Mouse (Mus musculus): ENCODE measurements at regions not wholly inside any gene's neighbourhood (a gene's known extent, or its start where the extent isn't known, plus 50 kb on each side); places are given as distances from the start of the nearest gene placed in this dataset.

GRCm38 (mm10) chr9:61705586-61706233 is 208.6 kb downstream of the Rplp1 start:
- Histone ChIP-seq H3K4me3 (ENCODE audit: low read depth, low read length) (no peak overlapping the region), H3K4me1 (ENCODE audit: control insufficient read depth, insufficient read depth, low read length) (peaks cover 14% of the 10 kb centered on the region), H3K9me3 (replicated peaks; ENCODE audit: control insufficient read depth, low read length) (no peaks in the 10 kb centered on the region), H3K27me3 (replicated peaks; ENCODE audit: control insufficient read depth, insufficient read depth, low read length) (no peaks in the 10 kb centered on the region), H3K27ac (ENCODE audit: low read depth, low read length) (no peak overlapping the region), H3K4me2 (ENCODE audit: low read length) (no peak overlapping the region), H3K9ac (ENCODE audit: low read length) (no peak overlapping the region), H3K36me3 (ENCODE audit: control insufficient read depth, insufficient read depth, low read length) (no peaks in the 10 kb centered on the region)
- 74% methylated on average over 5 of the region's 5 CpGs for WGBS
- ATAC-seq (peak; percentile 61; the same call in 1 of the 2 replicates), DNase-seq (ENCODE audit: low spot score) (peak; percentile 74)

- ATAC-seq, result peak; percentile 46; the same call in 1 of the 2 replicates
- peak; percentile 90 for DNase-seq (ENCODE audit: low spot score)
Observed at GRCm38 (mm10) chr9:61703301-61703700, 211.0 kb downstream of the Rplp1 start.

GRCm38 (mm10) chr9:61702280-61702966 is 211.9 kb downstream of the Rplp1 start:
- ATAC-seq, result no peak
- no peak overlapping the region for H3K4me2 ChIP-seq (ENCODE audit: low read length)
- no peak overlapping the region; the same call in 1 of the 2 replicates for H3K27ac ChIP-seq (ENCODE audit: low read depth, low read length)
- no peaks in the 10 kb centered on the region for H3K9me3 ChIP-seq (replicated peaks; ENCODE audit: control insufficient read depth, low read length)
- no peaks in the 10 kb centered on the region for H3K36me3 ChIP-seq (ENCODE audit: control insufficient read depth, insufficient read depth, low read length)
- WGBS, result 62% methylated on average over 22 of the region's 22 CpGs
- peak; percentile 19 for DNase-seq (ENCODE audit: low spot score)
- no peak overlapping the region for H3K9ac ChIP-seq (ENCODE audit: low read length)
- peaks cover 17% of the 10 kb centered on the region for H3K4me1 ChIP-seq (ENCODE audit: control insufficient read depth, insufficient read depth, low read length)
- H3K4me3 ChIP-seq (ENCODE audit: low read depth, low read length), result no peak overlapping the region
- no peaks in the 10 kb centered on the region for H3K27me3 ChIP-seq (replicated peaks; ENCODE audit: control insufficient read depth, insufficient read depth, low read length)

More at GRCm38 (mm10) chr9:61703301-61703700, 211.0 kb downstream of the Rplp1 start:
- no peaks in the 10 kb centered on the region for H3K9me3 ChIP-seq (replicated peaks; ENCODE audit: control insufficient read depth, low read length)
- H3K27me3 ChIP-seq (replicated peaks; ENCODE audit: control insufficient read depth, insufficient read depth, low read length), result no peaks in the 10 kb centered on the region
- no peak overlapping the region for H3K4me3 ChIP-seq (ENCODE audit: low read depth, low read length)
- no peak overlapping the region for H3K9ac ChIP-seq (ENCODE audit: low read length)
- H3K4me1 ChIP-seq (ENCODE audit: control insufficient read depth, insufficient read depth, low read length), result peaks cover 17% of the 10 kb centered on the region
- H3K4me2 ChIP-seq (ENCODE audit: low read length), result peak overlapping the region; percentile 3; the same call in 1 of the 2 replicates
- WGBS, result 17% methylated on average over 11 of the region's 11 CpGs
- H3K36me3 ChIP-seq (ENCODE audit: control insufficient read depth, insufficient read depth, low read length), result no peaks in the 10 kb centered on the region
- no peak overlapping the region for H3K27ac ChIP-seq (ENCODE audit: low read depth, low read length)

- Histone ChIP-seq H3K4me2 (ENCODE audit: low read length) (no peak overlapping the region), H3K27ac (ENCODE audit: low read depth, low read length) (no peak overlapping the region), H3K9ac (ENCODE audit: low read length) (no peak overlapping the region), H3K4me3 (ENCODE audit: low read depth, low read length) (no peak overlapping the region), H3K4me1 (ENCODE audit: control insufficient read depth, insufficient read depth, low read length) (peaks cover 19% of the 10 kb centered on the region), H3K36me3 (ENCODE audit: control insufficient read depth, insufficient read depth, low read length) (no peaks in the 10 kb centered on the region), H3K27me3 (replicated peaks; ENCODE audit: control insufficient read depth, insufficient read depth, low read length) (no peaks in the 10 kb centered on the region), H3K9me3 (replicated peaks; ENCODE audit: control insufficient read depth, low read length) (no peaks in the 10 kb centered on the region)
- WGBS, result 85% methylated on average over 6 of the region's 6 CpGs
- DNase-seq (ENCODE audit: low spot score) (no peak), ATAC-seq (no peak)
Observed at GRCm38 (mm10) chr9:61700576-61700975, 213.8 kb downstream of the Rplp1 start.

- peak; percentile 48 for DNase-seq (ENCODE audit: low spot score)
- Histone ChIP-seq H3K9me3 (replicated peaks; ENCODE audit: control insufficient read depth, low read length) (no peaks in the 10 kb centered on the region), H3K27me3 (replicated peaks; ENCODE audit: control insufficient read depth, insufficient read depth, low read length) (no peaks in the 10 kb centered on the region), H3K36me3 (ENCODE audit: control insufficient read depth, insufficient read depth, low read length) (no peaks in the 10 kb centered on the region), H3K4me1 (ENCODE audit: control insufficient read depth, insufficient read depth, low read length) (peaks cover 22% of the 10 kb centered on the region), H3K4me2 (ENCODE audit: low read length) (no peak overlapping the region), H3K9ac (ENCODE audit: low read length) (no peak overlapping the region), H3K27ac (ENCODE audit: low read depth, low read length) (no peak overlapping the region), H3K4me3 (ENCODE audit: low read depth, low read length) (no peak overlapping the region)
- 56% methylated on average over 5 of the region's 5 CpGs for WGBS
- no peak for ATAC-seq
Observed at GRCm38 (mm10) chr9:61699618-61700017, 214.7 kb downstream of the Rplp1 start.

- ATAC-seq, result peak; percentile 48; the same call in 1 of the 2 replicates
- Histone ChIP-seq H3K36me3 (ENCODE audit: control insufficient read depth, insufficient read depth, low read length) (no peaks in the 10 kb centered on the region), H3K4me3 (ENCODE audit: low read depth, low read length) (no peak overlapping the region), H3K9ac (ENCODE audit: low read length) (no peak overlapping the region), H3K4me2 (ENCODE audit: low read length) (no peak overlapping the region), H3K4me1 (ENCODE audit: control insufficient read depth, insufficient read depth, low read length) (peaks cover 15% of the 10 kb centered on the region), H3K27me3 (replicated peaks; ENCODE audit: control insufficient read depth, insufficient read depth, low read length) (no peaks in the 10 kb centered on the region), H3K27ac (ENCODE audit: low read depth, low read length) (no peak overlapping the region), H3K9me3 (replicated peaks; ENCODE audit: control insufficient read depth, low read length) (no peaks in the 10 kb centered on the region)
- WGBS, result 13% methylated on average over 11 of the region's 11 CpGs
- DNase-seq (ENCODE audit: low spot score), result peak; percentile 91
Observed at GRCm38 (mm10) chr9:61697959-61698358, 216.4 kb downstream of the Rplp1 start.

GRCm38 (mm10) chr9:61696831-61697230 is 217.5 kb downstream of the Rplp1 start:
- DNase-seq (ENCODE audit: low spot score), result no peak
- WGBS, result 94% methylated on average over 3 of the region's 3 CpGs

GRCm38 (mm10) chr9:61695821-61696220 is 218.5 kb downstream of the Rplp1 start:
- no peak for DNase-seq (ENCODE audit: low spot score)
- no peak overlapping the region for H3K27ac ChIP-seq (ENCODE audit: low read depth, low read length)
- 86% methylated on average over 2 of the region's 2 CpGs for WGBS

More at GRCm38 (mm10) chr9:61696831-61697230, 217.5 kb downstream of the Rplp1 start:
- H3K36me3 ChIP-seq (ENCODE audit: control insufficient read depth, insufficient read depth, low read length), result no peaks in the 10 kb centered on the region
- ATAC-seq, result no peak
- no peaks in the 10 kb centered on the region for H3K9me3 ChIP-seq (replicated peaks; ENCODE audit: control insufficient read depth, low read length)
- H3K27ac ChIP-seq (ENCODE audit: low read depth, low read length), result no peak overlapping the region
- H3K4me2 ChIP-seq (ENCODE audit: low read length), result no peak overlapping the region
- H3K9ac ChIP-seq (ENCODE audit: low read length), result no peak overlapping the region
- H3K4me1 ChIP-seq (ENCODE audit: control insufficient read depth, insufficient read depth, low read length), result peaks cover 8% of the 10 kb centered on the region; the same call in 1 of the 2 replicates
- no peaks in the 10 kb centered on the region for H3K27me3 ChIP-seq (replicated peaks; ENCODE audit: control insufficient read depth, insufficient read depth, low read length)
- no peak overlapping the region for H3K4me3 ChIP-seq (ENCODE audit: low read depth, low read length)

GRCm38 (mm10) chr9:61695381-61695791 is 219.0 kb downstream of the Rplp1 start:
- Histone ChIP-seq H3K36me3 (ENCODE audit: control insufficient read depth, insufficient read depth, low read length) (no peaks in the 10 kb centered on the region), H3K27me3 (replicated peaks; ENCODE audit: control insufficient read depth, insufficient read depth, low read length) (no peaks in the 10 kb centered on the region), H3K9me3 (replicated peaks; ENCODE audit: control insufficient read depth, low read length) (no peaks in the 10 kb centered on the region), H3K27ac (ENCODE audit: low read depth, low read length) (no peak overlapping the region), H3K4me1 (ENCODE audit: control insufficient read depth, insufficient read depth, low read length) (peaks cover 8% of the 10 kb centered on the region; the same call in 1 of the 2 replicates), H3K4me2 (ENCODE audit: low read length) (no peak overlapping the region), H3K4me3 (ENCODE audit: low read depth, low read length) (no peak overlapping the region), H3K9ac (ENCODE audit: low read length) (no peak overlapping the region)
- WGBS, result 9% methylated on average over 9 of the region's 9 CpGs
- ATAC-seq (no peak), DNase-seq (ENCODE audit: low spot score) (peak; percentile 32)

More at GRCm38 (mm10) chr9:61695821-61696220, 218.5 kb downstream of the Rplp1 start:
- peaks cover 8% of the 10 kb centered on the region; the same call in 1 of the 2 replicates for H3K4me1 ChIP-seq (ENCODE audit: control insufficient read depth, insufficient read depth, low read length)
- H3K4me3 ChIP-seq (ENCODE audit: low read depth, low read length), result no peak overlapping the region
- H3K9ac ChIP-seq (ENCODE audit: low read length), result no peak overlapping the region
- ATAC-seq, result no peak
- H3K4me2 ChIP-seq (ENCODE audit: low read length), result no peak overlapping the region
- H3K27me3 ChIP-seq (replicated peaks; ENCODE audit: control insufficient read depth, insufficient read depth, low read length), result no peaks in the 10 kb centered on the region
- H3K36me3 ChIP-seq (ENCODE audit: control insufficient read depth, insufficient read depth, low read length), result no peaks in the 10 kb centered on the region
- H3K9me3 ChIP-seq (replicated peaks; ENCODE audit: control insufficient read depth, low read length), result no peaks in the 10 kb centered on the region

Measured in forebrain, embryonic 14.5 days (tissue).